Mouse (Mus musculus): Measurements from ENCODE around the gene Mtch1.

DNA sequence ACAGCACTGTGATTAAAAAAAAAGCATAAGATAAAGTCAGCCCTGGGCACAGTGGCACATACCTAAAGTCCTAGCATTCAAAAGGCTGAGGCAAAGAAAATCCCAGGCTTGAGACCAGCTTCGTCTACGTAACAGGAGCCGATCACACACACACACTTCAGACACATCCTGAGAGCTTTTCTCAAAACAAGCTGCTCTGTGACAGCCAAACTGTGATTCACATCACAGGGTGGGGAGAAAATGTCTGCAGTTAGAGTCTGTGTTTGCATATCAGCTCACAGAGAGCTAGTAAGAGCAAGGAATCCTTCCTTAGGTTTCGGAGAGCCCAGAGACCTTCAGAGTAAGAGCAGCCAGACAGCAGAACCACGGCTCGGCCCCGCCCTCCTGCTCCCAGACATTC lies 46.8 kb downstream of the Mtch1 start:
- TF ChIP-seq EP300 (IDR thresholded peaks at IDR 0.05; ENCODE audit: low read depth) (no peak), CTCF (IDR thresholded peaks at IDR 0.05; ENCODE audit: low read depth) (no peak)

Measured in liver, embryonic 14.5 days (tissue).